Mouse (Mus musculus): Measurements from ENCODE around the gene N4bp1.

N4bp1 gene

DNA sequence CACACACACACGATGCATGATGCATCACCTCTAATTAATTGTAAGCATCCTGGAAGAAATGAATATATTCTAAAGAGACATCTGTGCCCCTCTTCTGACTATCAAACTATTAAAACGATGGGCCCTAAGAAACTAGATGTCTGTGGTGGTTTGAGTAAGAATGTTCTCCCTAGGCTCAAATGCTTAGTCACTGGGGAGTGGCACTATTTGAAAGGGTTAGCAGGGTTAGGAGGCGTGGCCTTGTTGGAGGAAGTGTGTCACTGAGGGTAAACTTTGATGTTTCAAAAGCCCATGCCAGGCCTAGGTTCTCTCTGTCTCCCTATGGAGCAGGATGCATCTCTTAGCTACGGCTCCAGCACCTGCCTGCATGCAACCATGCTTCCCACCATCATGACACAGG, 10.3 kb upstream of the N4bp1 start:
- DNase-seq (ENCODE audit: low read depth), result no peak

DNA sequence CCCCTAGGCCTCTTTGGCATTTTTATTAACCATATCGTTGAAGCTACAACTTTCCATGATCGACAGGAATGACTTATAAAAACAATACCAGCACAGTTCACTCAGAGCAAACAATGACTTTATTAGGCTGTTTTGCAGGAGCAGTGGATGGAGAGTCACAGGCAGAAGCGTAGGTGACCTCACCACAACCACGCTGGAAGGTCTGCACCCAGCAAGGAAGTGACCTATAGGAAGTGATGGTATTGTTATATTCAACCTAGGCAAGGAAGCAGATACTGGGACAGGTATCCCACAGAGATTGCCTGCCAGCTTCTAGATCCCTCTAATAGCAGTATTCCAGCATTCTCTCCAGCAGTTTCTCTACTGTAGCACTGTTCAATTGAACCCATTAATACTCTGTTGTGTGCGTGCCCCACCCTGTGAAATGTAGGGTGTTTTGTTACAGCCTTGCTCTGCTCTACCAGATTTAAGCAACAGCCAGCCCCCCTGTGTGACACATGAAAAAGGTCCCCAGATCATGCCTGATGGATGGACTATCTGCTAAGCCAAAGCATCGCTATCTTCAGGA, 9.2 kb upstream of the N4bp1 start:
- no peak for DNase-seq (ENCODE audit: low read depth)

DNA sequence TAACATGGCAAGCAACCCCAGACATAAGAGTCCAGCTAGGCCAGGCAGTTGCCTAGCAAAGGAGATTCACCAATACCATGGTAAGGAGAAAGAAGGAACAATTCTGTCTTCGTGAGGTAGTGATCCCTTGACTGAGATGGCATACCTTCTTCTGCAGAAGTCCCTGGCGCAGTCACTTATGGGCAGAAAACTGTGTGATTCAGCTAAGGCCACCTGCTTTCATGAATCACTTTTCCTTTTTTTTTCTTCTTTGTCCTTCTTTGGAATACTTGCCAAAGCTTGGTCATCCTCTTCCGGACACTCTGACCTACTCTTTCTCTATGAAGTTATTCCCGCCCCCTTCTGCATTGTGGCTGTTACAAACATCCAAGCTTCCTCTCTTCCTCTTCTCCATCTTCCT, 8.5 kb upstream of the N4bp1 start:
- no peak for DNase-seq (ENCODE audit: low read depth)

DNA sequence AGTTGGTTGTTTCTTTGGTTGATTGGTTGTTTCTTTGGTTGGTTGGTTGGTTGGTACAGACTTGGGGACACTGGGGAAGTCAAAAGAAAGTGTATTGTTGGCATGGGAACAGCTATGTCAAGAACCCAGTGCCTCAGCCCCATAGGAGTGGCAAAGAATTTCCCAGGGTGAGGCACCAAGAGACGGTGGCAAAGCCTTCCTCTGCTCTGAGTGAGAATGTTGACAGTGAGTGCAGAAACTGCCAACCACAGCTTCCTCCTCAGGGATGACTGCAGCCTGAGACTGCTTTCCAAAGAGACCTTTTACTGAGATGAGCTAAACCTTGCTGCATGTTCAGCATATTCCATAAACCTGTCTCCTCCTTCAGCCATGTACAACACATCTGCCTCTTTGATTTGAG, 6.5 kb upstream of the N4bp1 start:
- no peak for DNase-seq (ENCODE audit: low read depth)

DNA sequence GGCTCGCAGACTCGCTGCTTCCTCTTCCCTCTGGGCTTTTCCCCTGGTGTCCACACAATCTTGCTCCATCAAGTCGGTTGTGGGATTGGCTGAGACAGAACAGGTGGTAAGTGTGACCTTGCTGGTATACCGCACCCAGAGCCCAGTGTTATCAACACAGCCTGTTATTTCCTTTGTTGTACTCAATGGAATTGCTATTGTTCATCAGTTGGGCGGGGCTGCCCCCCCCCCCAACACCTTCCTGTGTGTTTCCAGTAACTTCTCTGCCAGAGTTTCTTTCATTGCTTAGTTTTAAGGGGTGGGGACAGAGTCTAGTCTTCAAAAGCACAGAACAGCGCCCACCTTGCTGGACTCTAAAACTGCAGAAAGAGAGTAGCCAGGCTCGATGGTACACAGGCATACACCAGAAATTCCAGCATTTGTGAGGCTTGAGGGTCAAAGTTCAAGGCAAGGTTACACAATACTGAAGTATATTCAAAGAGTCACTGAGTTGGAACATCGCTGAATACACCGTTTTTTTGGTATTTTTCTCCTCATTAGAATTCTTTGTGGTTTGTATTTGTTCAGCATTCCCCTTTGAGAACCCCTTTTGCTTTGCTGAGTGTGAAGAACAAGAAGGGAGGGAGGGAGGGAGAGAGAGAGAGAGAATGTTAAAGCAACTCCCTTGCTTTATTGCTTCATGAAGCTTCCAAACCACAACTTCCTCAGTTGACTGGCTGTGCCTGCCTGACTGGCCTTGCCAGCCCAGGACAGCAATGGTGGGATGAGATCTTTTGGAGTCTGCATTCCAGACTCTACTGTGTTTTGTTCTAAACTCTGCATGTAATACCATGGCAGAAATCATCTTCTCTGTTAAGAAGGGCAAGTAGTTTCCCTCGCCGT, 3.2 kb upstream of the N4bp1 start:
- peak; percentile 45 for DNase-seq (ENCODE audit: low read depth)

DNA sequence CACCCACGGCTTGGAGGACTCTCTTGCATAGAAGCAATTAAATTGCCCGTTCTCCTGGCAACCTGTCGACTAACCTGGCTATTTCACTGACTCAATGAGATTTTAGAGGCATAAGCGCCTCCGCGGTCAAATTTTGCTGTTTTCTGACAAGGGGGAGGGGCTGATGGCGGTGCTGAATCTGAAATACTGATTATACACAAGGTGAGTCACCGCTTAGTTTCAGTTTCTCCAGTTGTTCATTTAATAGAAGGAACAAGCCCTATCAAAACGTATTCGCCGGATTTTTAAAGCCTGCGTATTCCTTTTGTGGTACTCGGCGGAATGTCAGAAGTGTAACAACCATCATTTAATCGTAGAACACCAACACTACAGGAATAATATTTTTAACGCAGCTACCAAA, 991 bp downstream of the N4bp1 start:
- peak; percentile 77 for DNase-seq (ENCODE audit: low read depth)

DNA sequence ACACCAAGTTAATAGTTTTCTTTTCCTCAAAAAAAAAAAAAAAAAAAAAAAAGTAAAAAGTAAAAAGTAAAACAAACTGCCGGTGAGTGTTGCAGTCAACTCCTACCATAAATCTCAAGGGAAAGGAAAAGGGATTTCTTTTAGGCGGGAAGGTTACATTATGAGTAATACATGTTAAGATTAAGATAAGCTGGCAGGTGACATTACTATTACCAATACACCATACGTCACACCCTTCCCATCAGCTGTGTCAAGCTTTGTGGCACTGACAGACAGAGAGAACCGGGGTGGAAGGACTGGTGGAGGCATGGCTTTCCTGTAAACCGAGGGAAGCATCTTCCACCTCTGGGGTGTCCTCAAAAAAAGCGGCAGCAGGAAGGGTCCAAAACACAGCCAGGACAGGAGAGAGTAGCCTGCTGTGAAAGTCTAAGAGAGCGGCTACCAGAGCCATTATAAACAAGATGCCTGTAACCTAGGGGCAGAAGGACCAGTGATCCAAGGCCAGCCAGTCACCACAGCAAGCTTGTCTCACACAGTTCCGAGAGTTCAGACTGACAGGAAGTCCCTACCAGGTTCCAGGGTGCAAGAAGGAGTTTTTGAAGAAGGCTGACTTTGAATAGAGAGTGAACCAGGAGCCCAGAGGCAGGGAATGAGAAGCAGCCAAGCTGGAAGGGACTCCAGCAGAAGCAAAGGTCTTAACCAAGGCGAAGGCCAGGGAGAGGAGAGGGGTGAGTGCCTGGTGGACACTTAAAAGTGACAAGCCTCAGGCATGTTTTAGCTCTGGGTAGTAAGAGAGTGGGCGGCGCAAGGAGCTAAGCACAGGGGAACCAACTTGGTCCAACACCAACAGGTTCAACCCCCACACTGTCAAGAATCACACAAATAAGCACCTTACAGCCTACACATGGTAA, 2.2 kb downstream of the N4bp1 start:
- DNase-seq (ENCODE audit: low read depth), result peak; percentile 9

- DNase-seq (ENCODE audit: low read depth), result peak; percentile 30
Measured at GRCm38 (mm10) chr8:86881951-86882350, 3.1 kb downstream of the N4bp1 start.

GRCm38 (mm10) chr8:86881068-86881609, 3.9 kb downstream of the N4bp1 start:
- DNase-seq (ENCODE audit: low read depth), result peak; percentile 57

DNA sequence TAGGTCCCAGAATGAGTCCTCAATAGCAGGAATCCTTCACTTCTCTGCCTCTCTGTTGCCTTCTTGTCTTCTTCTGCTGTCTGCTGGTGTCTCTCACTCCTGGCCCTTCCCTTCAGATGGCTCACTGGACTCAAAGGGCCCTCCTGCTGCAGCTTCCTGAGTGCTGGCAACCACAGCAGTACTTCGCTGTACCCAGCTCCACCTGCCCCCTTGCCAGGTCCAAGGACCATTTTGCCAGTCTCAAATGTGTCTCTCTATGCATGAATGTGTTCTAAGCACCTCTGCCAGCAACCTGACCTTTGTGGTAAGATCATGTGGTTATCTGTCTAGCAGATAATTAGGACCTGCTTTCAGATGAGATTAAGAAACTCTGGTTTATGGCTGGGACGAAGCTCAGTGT, 8.2 kb downstream of the N4bp1 start:
- DNase-seq (ENCODE audit: low read depth), result no peak

GRCm38 (mm10) chr8:86874055-86874454, 11.0 kb downstream of the N4bp1 start:
- DNase-seq (ENCODE audit: low read depth), result no peak

- peak; percentile 78 for DNase-seq (ENCODE audit: low read depth)
Measured at GRCm38 (mm10) chr8:86873151-86873550, 11.9 kb downstream of the N4bp1 start.

- DNase-seq (ENCODE audit: low read depth), result no peak
Measured at GRCm38 (mm10) chr8:86872097-86872815, 12.8 kb downstream of the N4bp1 start.

DNA sequence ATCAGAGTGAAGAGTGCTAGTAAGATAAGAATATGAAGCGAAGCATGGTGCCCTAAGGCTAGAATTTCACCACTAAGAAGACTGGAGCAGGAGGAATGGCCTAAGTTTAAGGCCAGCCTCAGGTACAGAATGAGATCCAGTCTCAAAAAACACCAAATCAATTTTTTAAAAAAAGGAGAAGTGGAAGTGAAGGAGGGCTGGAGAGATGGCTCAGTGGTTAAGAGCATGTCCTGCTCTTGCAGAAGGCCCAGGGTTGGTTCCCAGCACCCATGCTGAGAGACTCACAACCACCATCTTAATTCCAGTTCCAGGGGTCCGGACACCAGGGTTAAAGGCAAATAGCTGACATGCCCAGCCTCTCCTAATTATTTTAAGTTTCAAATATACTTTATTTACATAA, 13.6 kb downstream of the N4bp1 start:
- DNase-seq (ENCODE audit: low read depth), result no peak

GRCm38 (mm10) chr8:86870771-86871170, 14.3 kb downstream of the N4bp1 start:
- peak; percentile 28 for DNase-seq (ENCODE audit: low read depth)

- no peak for DNase-seq (ENCODE audit: low read depth)
Measured at GRCm38 (mm10) chr8:86868041-86868440, 17.0 kb downstream of the N4bp1 start.

- DNase-seq (ENCODE audit: low read depth), result no peak
Measured at GRCm38 (mm10) chr8:86864764-86865163, 20.3 kb downstream of the N4bp1 start.

DNA sequence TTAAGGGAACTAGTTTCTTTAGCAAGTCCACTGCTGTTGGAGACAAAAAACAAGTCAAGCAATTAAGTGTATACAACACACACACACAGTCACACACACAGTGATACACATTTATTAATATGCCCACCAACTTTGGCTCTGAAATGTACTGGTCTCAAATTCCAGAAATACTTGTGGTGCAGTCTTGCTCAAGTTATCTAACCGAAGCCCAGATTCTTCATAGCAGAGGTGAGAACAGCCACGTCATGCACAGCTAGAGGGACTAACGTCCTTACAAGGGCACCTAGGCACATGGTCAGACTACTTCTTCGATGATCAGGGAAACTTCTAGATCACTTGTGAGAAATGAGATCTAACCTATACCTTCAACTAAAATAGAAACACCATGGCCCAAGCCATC, 22.2 kb downstream of the N4bp1 start:
- peak; percentile 43 for DNase-seq (ENCODE audit: low read depth)

DNA sequence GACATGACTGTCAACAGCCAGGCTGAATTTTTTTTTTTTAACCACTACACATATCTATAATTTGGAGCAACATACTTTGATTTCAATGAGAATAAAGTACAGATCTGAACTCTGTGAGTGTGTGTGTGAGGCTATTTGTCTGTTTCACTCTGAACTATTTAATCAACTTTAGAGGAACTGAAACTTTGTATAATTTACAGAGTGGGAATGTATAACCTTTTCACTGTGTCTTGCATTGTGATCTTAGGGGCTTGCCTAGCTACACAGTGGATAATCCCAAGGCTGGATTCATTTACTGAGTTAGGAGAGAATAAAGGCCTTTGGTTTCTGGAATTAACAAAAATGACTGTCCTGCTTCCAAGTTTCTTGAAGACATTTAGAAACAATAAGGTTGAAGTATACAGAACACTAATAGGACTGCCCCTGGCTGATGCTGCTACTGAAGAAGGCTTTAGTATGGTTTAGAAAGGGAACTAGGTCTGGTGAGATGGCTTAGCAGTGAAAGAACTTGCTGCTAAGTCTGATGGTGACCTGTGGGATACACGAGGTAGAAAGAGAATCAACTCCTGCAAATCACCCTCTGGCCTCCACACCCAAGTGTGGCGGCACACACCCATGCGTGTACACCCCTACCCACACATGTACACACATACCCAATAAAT, 22.8 kb downstream of the N4bp1 start:
- DNase-seq (ENCODE audit: low read depth), result no peak

GRCm38 (mm10) chr8:86861516-86861915, 23.5 kb downstream of the N4bp1 start:
- no peak for DNase-seq (ENCODE audit: low read depth)

DNA sequence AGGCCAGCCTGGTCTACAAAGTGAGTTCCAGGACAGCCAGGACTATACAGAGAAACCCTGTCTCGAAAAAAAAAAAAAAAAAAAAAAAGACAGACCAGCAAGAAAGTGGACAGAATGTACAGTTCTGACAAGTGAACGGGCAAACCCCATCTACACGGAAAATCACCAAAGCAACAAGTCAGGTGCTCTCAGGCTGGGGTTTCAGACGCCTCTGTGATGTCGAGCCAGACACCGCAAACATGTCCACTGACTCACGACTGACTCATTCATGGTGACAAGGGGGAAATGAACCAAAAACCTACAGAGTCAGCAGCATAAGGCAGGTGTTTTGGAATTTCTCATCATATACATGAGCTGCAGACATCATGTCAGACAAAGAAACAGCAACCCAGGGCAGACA, 28.8 kb downstream of the N4bp1 start:
- peak; percentile 39 for DNase-seq (ENCODE audit: low read depth)

Measured in NIH3T3 (cell line).